Mouse (Mus musculus) bone marrow, adult 2 months (tissue): ENCODE results near the gene Fez1.

ENCODE experiments used
- CTCF ChIP-seq: fragments of 200-500 bp; IDR thresholded peaks from 2 replicates; pipeline ENCODE4 v1.5.1; 2011; ENCODE audit warnings: low read length, control low read depth; ENCODE audit not compliant: control insufficient read depth, insufficient read depth
- POLR2A ChIP-seq: fragments of 200-500 bp; IDR thresholded peaks from 2 replicates; pipeline ENCODE4 v1.6.1; 2011; ENCODE audit warnings: low read depth, mild to moderate bottlenecking, control low read depth, low read length, borderline replicate concordance; ENCODE audit not compliant: control insufficient read depth

DNA sequence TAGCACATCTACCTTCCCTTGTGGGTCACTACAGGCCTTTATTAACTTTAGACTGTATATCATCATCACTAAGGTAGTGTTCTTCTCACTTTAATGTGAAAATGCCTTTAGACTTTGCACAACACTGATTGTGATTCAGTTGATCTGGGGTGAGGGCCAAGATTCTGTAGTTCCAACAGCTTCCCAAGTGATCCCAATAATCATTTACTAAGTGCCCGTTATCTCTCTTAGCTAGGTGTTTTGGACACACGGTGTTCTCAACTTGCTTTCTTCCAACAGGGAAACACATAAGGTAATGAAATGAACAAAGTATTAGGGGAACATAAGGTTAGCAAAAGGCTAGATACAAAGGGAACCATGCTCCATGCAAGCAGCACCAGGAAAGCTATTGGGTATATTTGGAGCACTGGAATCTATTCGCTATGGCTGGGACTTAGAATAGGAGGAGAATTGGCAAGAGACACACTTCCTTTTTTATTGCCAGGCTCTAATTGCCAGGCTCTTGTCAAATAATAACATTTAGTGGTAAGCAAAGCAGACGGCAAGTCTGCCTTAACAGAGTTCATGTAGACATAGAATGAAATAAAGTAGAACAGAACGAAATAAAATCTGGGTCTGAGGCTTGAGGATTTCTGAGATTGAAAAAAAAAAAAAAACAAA lies 13.4 kb upstream of the Fez1 start:
- TF ChIP-seq CTCF (no peak), POLR2A (no peak)
